Mouse (Mus musculus) heart, embryonic 16.5 days (tissue): Measurements from ENCODE around the gene Phf21a. TPM values are rescaled to one million over a fixed set of nuclear protein-coding genes. Genes with fewer than 3 reads are reported as not detected.

ENCODE experiments used
- ATAC-seq: fragments of 200-750 bp; cut with Nextera tagmentation; replicated peaks from 2 replicates; pipeline ENCODE4 v1.8.0; 2017; ENCODE audit warnings: moderate number of reproducible peaks; ENCODE audit not compliant: insufficient read depth, low FRiP score; ENCODE audit errors: extremely low read depth
- H3K27ac ChIP-seq: fragments of 300-500 bp; sonication (generic); 2 replicates; pipeline ENCODE4 v1.5.1; 2014; ENCODE audit warnings: mild to moderate bottlenecking, low read length, control low read depth, moderate library complexity
- H3K27me3 ChIP-seq: fragments of 300-500 bp; sonication (generic); 2 replicates; pipeline ENCODE4 v1.6.1; 2014; ENCODE audit warnings: low read length, mixed read lengths; ENCODE audit not compliant: control insufficient read depth, insufficient read depth
- H3K36me3 ChIP-seq: fragments of 300-500 bp; sonication (generic); 2 replicates; pipeline ENCODE4 v1.6.1; 2014; ENCODE audit not compliant: control insufficient read depth, insufficient read depth
- H3K4me1 ChIP-seq: fragments of 300-500 bp; sonication (generic); 2 replicates; pipeline ENCODE4 v1.6.1; 2014; ENCODE audit warnings: low read length, mixed read lengths; ENCODE audit not compliant: control insufficient read depth, insufficient read depth
- H3K4me2 ChIP-seq: fragments of 300-500 bp; sonication (generic); 2 replicates; pipeline ENCODE4 v1.6.1; 2014; ENCODE audit warnings: low read depth, mild to moderate bottlenecking, control low read depth, low read length
- H3K4me3 ChIP-seq: fragments of 300-500 bp; sonication (generic); 2 replicates; pipeline ENCODE4 v1.5.1; 2014; ENCODE audit warnings: mild to moderate bottlenecking, control low read depth, low read length
- H3K9ac ChIP-seq: fragments of 300-500 bp; sonication (generic); 2 replicates; pipeline ENCODE4 v1.6.1; 2014; ENCODE audit warnings: low read length, control low read depth
- H3K9me3 ChIP-seq: fragments of 300-500 bp; sonication (generic); replicated peaks from 2 replicates; pipeline ENCODE4 v1.6.1; 2016; ENCODE audit warnings: low read length; ENCODE audit not compliant: control insufficient read depth
- WGBS: fragments of 180-500 bp; shearing (Covaris S2); extraction: QIAGEN DNeasy Blood & Tissue Kit; methylation state at CpG from one replicate; pipeline ENCODE4 v1.1.7; 2014; 5-methylcytosine and 5-hydroxymethylcytosine counted together
- polyA plus RNA-seq: library from polyadenylated mRNA; unstranded; fragments of >200 nt; fragmentation: Nextera tagmentation; extraction: Ambion mirVana; gene quantifications from 2 replicates; pipeline ENCODE4 v1.2.1, GENCODE M21; 2015

Phf21a gene
- polyA plus RNA-seq, 1 experiment from 2014 or later = 17.1 TPM

GRCm38 (mm10) chr2:92367383-92368029, 274.6 kb downstream of the Phf21a start:
- Histone ChIP-seq H3K27me3 (peaks cover 32% of the 10 kb centered on the region), H3K4me2 (no peak overlapping the region), H3K27ac (no peak overlapping the region), H3K9me3 (no peaks in the 10 kb centered on the region), H3K9ac (no peak overlapping the region), H3K4me1 (peaks cover 10% of the 10 kb centered on the region), H3K4me3 (no peak overlapping the region), H3K36me3 (no peaks in the 10 kb centered on the region)
- ATAC-seq = no peak
- WGBS = 24% methylated on average over 20 of the region's 20 CpGs

- peak overlapping the region; percentile 44 for H3K9ac ChIP-seq
- H3K27ac ChIP-seq = no peak overlapping the region
- H3K4me3 ChIP-seq = peak overlapping the region; percentile 52
- no peak for ATAC-seq
- 13% methylated on average over 19 of the region's 19 CpGs for WGBS
- peaks cover 15% of the 10 kb centered on the region for H3K4me1 ChIP-seq
- H3K36me3 ChIP-seq = no peaks in the 10 kb centered on the region
- peak overlapping the region; percentile 65 for H3K4me2 ChIP-seq
- H3K9me3 ChIP-seq = no peaks in the 10 kb centered on the region
- H3K27me3 ChIP-seq = peaks cover 32% of the 10 kb centered on the region
Observed at GRCm38 (mm10) chr2:92370375-92370774, 277.5 kb downstream of the Phf21a start.

- WGBS = 3% methylated on average over 45 of the region's 45 CpGs
- Histone ChIP-seq H3K4me1 (peaks cover 19% of the 10 kb centered on the region), H3K36me3 (no peaks in the 10 kb centered on the region), H3K27me3 (peaks cover 32% of the 10 kb centered on the region), H3K9me3 (no peaks in the 10 kb centered on the region), H3K9ac (peak overlapping the region; percentile 44), H3K4me3 (peak overlapping the region; percentile 52), H3K4me2 (peak overlapping the region; percentile 65), H3K27ac (peak overlapping the region; percentile 5; the same call in 1 of the 2 replicates)
- no peak for ATAC-seq
Observed at GRCm38 (mm10) chr2:92370821-92371805, 278.2 kb downstream of the Phf21a start.

- H3K4me3 ChIP-seq = no peak overlapping the region
- H3K9ac ChIP-seq = no peak overlapping the region
- H3K36me3 ChIP-seq = no peaks in the 10 kb centered on the region
- peaks cover 23% of the 10 kb centered on the region for H3K4me1 ChIP-seq
- H3K4me2 ChIP-seq = no peak overlapping the region
- no peak for ATAC-seq
- 29% methylated on average over 10 of the region's 10 CpGs for WGBS
- no peaks in the 10 kb centered on the region for H3K9me3 ChIP-seq
- H3K27me3 ChIP-seq = peaks cover 32% of the 10 kb centered on the region
- no peak overlapping the region for H3K27ac ChIP-seq
Observed at GRCm38 (mm10) chr2:92371971-92372690, 279.2 kb downstream of the Phf21a start.

- no peaks in the 10 kb centered on the region for H3K36me3 ChIP-seq
- H3K4me3 ChIP-seq = no peak overlapping the region
- no peak for ATAC-seq
- H3K9ac ChIP-seq = no peak overlapping the region
- no peak overlapping the region for H3K4me2 ChIP-seq
- H3K4me1 ChIP-seq = peaks cover 20% of the 10 kb centered on the region
- no peaks in the 10 kb centered on the region for H3K9me3 ChIP-seq
- 57% methylated on average over 9 of the region's 9 CpGs for WGBS
- H3K27ac ChIP-seq = peak overlapping the region; percentile 29
- H3K27me3 ChIP-seq = peaks cover 32% of the 10 kb centered on the region
Observed at GRCm38 (mm10) chr2:92372767-92373436, 280.0 kb downstream of the Phf21a start.

- Histone ChIP-seq H3K9ac (no peak overlapping the region), H3K4me2 (no peak overlapping the region), H3K4me3 (no peak overlapping the region)
Observed at GRCm38 (mm10) chr2:92373437-92373813, 280.5 kb downstream of the Phf21a start.

GRCm38 (mm10) chr2:92374514-92374913, 281.6 kb downstream of the Phf21a start, which contains the start of the genes Pex16 and Large2:
TSS of gene Pex16 (plus strand) at chr2:92374676.
TSS of gene Large2 (minus strand) at chr2:92374869.
- WGBS = 3% methylated on average over 16 of the region's 16 CpGs
- ATAC-seq = no peak
- peaks cover 27% of the 10 kb centered on the region for H3K27me3 ChIP-seq
- peaks cover 20% of the 10 kb centered on the region for H3K4me1 ChIP-seq
- no peaks in the 10 kb centered on the region for H3K9me3 ChIP-seq
- H3K9ac ChIP-seq = peak within 1 kb of the TSS; percentile 89
- H3K4me2 ChIP-seq = peak within 1 kb of the TSS; percentile 94
- peaks cover 7% of the 10 kb centered on the region; the same call in 1 of the 2 replicates for H3K36me3 ChIP-seq
- peak within 1 kb of the TSS; percentile 96 for H3K4me3 ChIP-seq
- peak within 1 kb of the TSS; percentile 73 for H3K27ac ChIP-seq

More at GRCm38 (mm10) chr2:92373437-92373813, 280.5 kb downstream of the Phf21a start:
- Histone ChIP-seq H3K9me3 (no peaks in the 10 kb centered on the region), H3K27ac (no peak overlapping the region), H3K27me3 (peaks cover 32% of the 10 kb centered on the region), H3K4me1 (peaks cover 20% of the 10 kb centered on the region), H3K36me3 (peaks cover under 1% of the 10 kb centered on the region; the same call in 1 of the 2 replicates)
- no peak for ATAC-seq
- 71% methylated on average over 11 of the region's 11 CpGs for WGBS

GRCm38 (mm10) chr2:92375099-92375623, 282.2 kb downstream of the Phf21a start:
- H3K9ac ChIP-seq = peak overlapping the region; percentile 89
- H3K4me3 ChIP-seq = peak overlapping the region; percentile 96
- peak overlapping the region; percentile 94 for H3K4me2 ChIP-seq
- peaks cover 21% of the 10 kb centered on the region for H3K27me3 ChIP-seq
- H3K4me1 ChIP-seq = peaks cover 20% of the 10 kb centered on the region
- under 1% methylated on average over 29 of the region's 29 CpGs for WGBS
- peak; percentile 96 for ATAC-seq
- peak overlapping the region; percentile 73 for H3K27ac ChIP-seq
- H3K36me3 ChIP-seq = peaks cover 7% of the 10 kb centered on the region; the same call in 1 of the 2 replicates
- no peaks in the 10 kb centered on the region for H3K9me3 ChIP-seq
